Mouse (Mus musculus): ENCODE results near the gene Hs3st4.

DNA sequence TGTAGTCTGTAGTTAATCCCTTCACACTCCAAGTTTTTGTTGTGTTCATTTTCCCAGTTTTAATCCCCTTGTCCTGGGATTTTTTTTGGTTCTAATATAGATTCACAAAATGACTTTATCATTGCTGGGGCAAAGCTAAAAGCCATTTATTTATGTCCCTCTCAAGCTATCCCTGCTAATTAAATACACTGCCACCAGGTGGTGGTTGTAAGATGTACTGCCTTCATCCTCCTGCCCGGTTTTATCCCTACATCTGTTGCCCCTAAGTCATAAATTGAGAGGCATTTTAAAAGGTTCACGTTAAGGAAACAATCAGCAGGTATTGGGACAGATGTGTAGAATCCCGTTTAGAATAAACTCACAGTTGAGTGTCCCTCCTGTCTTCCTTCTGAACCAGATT lies 14.6 kb downstream of the Hs3st4 start:
- no peak for TF ChIP-seq CTCF (IDR thresholded peaks at IDR 0.05; ENCODE audit: low read depth)
- no peak for TF ChIP-seq EP300 (IDR thresholded peaks at IDR 0.05; ENCODE audit: low read depth)

Data from liver, embryonic 14.5 days (tissue).